Mouse (Mus musculus) hindbrain, embryonic 15.5 days (tissue): ENCODE data around the gene Cldn4. TPM values are rescaled to one million over a fixed set of nuclear protein-coding genes. Genes with fewer than 3 reads are reported as not detected.

Source experiments
- ATAC-seq: fragments of 200-750 bp; cut with Nextera tagmentation; 2 replicates; pipeline ENCODE4 v1.8.0; 2017; ENCODE audit warnings: low read depth, moderate number of reproducible peaks, moderate TSS enrichment; ENCODE audit not compliant: low FRiP score
- H3K27ac ChIP-seq: fragments of 300-500 bp; sonication (generic); replicated peaks from 2 replicates; pipeline ENCODE4 v1.5.1; 2015; ENCODE audit warnings: mild to moderate bottlenecking, inconsistent platforms
- H3K27me3 ChIP-seq: fragments of 300-500 bp; sonication (generic); 2 replicates; pipeline ENCODE4 v1.6.1; 2015; ENCODE audit warnings: control low read depth, inconsistent platforms
- H3K36me3 ChIP-seq: fragments of 300-500 bp; sonication (generic); 2 replicates; pipeline ENCODE4 v1.6.1; 2015; ENCODE audit warnings: control low read depth, inconsistent platforms
- H3K4me1 ChIP-seq: fragments of 300-500 bp; sonication (generic); replicated peaks from 2 replicates; pipeline ENCODE4 v1.6.1; 2015; ENCODE audit warnings: control low read depth, inconsistent platforms
- H3K4me2 ChIP-seq: fragments of 300-500 bp; sonication (generic); 2 replicates; pipeline ENCODE4 v1.6.1; 2015; ENCODE audit warnings: moderate library complexity, mild to moderate bottlenecking, inconsistent platforms
- H3K4me3 ChIP-seq: fragments of 300-500 bp; sonication (generic); 2 replicates; pipeline ENCODE4 v1.5.1; 2015; ENCODE audit warnings: mild to moderate bottlenecking, inconsistent platforms
- H3K9ac ChIP-seq: fragments of 300-500 bp; sonication (generic); 2 replicates; pipeline ENCODE4 v1.6.1; 2015; ENCODE audit warnings: inconsistent platforms
- H3K9me3 ChIP-seq: fragments of 300-500 bp; sonication (generic); 2 replicates; pipeline ENCODE4 v1.6.1; 2016; ENCODE audit warnings: control low read depth, inconsistent platforms
- WGBS: fragments of 180-500 bp; shearing (Covaris S2); methylation state at CpG from one replicate; pipeline ENCODE4 v1.1.7; 2015; 5-methylcytosine and 5-hydroxymethylcytosine counted together
- polyA plus RNA-seq: library from polyadenylated mRNA; unstranded; fragments of >200 nt; fragmentation: Nextera tagmentation; extraction: Ambion mirVana; gene quantifications from 2 replicates; pipeline ENCODE4 v1.2.1, GENCODE M21; 2015

The Cldn4 gene
- polyA plus RNA-seq, 1 experiment from 2014 or later: 0.10 TPM

DNA sequence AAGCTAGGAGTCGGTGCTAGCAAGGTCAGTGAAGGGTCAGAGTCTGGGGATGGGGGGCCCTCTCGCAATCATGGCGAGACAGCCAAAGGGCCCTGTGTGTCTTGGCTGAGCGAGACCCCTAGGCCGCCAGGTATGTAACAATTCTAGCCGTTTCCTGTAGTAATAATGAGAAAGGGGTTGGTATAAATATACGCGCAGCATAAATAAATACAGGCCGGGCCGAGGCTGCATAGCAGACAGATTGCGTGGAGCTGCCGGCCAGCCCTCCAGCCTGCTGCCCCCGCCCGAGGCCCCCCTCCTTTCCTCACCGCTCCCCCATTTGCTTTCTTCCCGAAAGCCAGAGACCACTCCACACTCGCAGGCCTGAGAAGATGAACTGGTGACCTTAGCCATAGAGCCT is 49.1 kb downstream of the Cldn4 start:
- no peak overlapping the region for H3K4me2 ChIP-seq

DNA sequence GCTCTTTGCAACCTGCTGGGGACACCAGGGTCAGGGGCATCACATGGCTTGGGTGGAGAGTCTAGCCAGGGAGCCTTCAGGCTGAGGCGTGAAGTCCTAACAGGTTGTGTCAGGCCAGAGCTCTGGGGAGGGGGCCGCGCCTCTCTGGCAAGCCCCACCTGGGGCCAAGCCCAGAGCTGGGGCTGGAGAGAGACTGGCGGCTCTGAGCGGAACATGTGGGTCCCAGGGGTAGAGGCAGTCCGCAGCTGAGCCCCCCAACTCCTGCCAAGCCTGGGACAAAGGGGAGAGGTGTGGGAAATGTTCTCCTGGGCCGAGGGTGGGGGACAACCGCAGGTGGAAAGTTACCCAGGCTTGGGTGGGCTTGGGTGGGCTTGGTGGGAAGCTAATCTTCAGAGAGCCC is 49.8 kb downstream of the Cldn4 start:
- Histone ChIP-seq H3K27me3 (no peaks in the 10 kb centered on the region), H3K36me3 (no peaks in the 10 kb centered on the region), H3K9me3 (no peaks in the 10 kb centered on the region), H3K9ac (no peak overlapping the region), H3K4me1 (peaks cover 7% of the 10 kb centered on the region), H3K27ac (no peak overlapping the region), H3K4me3 (no peak overlapping the region), H3K4me2 (no peak overlapping the region)
- WGBS: 71% methylated on average over 8 of the region's 8 CpGs
- no peak for ATAC-seq

More for the DNA sequence above, 49.1 kb downstream of the Cldn4 start:
- no peak overlapping the region for H3K27ac ChIP-seq
- no peak overlapping the region for H3K9ac ChIP-seq
- no peaks in the 10 kb centered on the region for H3K36me3 ChIP-seq
- no peaks in the 10 kb centered on the region for H3K9me3 ChIP-seq
- H3K4me3 ChIP-seq: no peak overlapping the region
- H3K27me3 ChIP-seq: no peaks in the 10 kb centered on the region
- 78% methylated on average over 17 of the region's 17 CpGs for WGBS
- peaks cover 7% of the 10 kb centered on the region for H3K4me1 ChIP-seq
- ATAC-seq: no peak

DNA sequence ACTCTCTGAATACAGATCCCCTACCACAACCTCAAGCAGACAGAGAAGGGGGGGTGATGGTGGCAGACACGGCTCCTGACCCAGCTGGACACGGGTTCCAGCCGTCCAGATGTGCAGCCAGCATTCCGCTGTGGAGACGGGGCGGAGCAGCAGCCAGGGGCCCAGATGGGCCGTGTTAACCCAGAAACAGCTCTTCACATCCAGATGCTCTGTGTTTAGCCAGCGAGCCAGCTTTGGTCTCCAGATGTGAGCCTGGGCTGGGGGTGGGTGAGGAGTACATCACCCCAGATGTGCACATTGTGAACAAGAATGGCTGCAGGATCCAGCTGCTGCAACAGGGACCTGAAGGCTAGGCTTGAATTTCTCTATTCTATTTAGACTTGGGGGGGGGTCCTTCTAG is 51.4 kb downstream of the Cldn4 start:
- no peak for ATAC-seq
- H3K36me3 ChIP-seq: no peaks in the 10 kb centered on the region
- no peak overlapping the region for H3K9ac ChIP-seq
- H3K4me3 ChIP-seq: no peak overlapping the region
- no peaks in the 10 kb centered on the region for H3K9me3 ChIP-seq
- 77% methylated on average over 8 of the region's 8 CpGs for WGBS
- no peak overlapping the region for H3K4me2 ChIP-seq
- no peak overlapping the region for H3K27ac ChIP-seq
- H3K27me3 ChIP-seq: no peaks in the 10 kb centered on the region
- H3K4me1 ChIP-seq: no peaks in the 10 kb centered on the region

Other genes starting within 250 kb of the Cldn4 start
- gene Eln, start 199.6 kb downstream of the Cldn4 start, polyA plus RNA-seq: 21.0 and 24.5 TPM in 2 replicates
- not detected in 2 replicates for gene Tmem270, start 40.2 kb downstream of the Cldn4 start, polyA plus RNA-seq
- gene Cldn13, start 31.4 kb downstream of the Cldn4 start, polyA plus RNA-seq: 0.23 TPM in 1 of 2 replicates, not detected in the other
- 6.5 and 6.8 TPM in 2 replicates for gene Mettl27, start 14.6 kb downstream of the Cldn4 start, polyA plus RNA-seq
- gene Cldn3, start 39.3 kb upstream of the Cldn4 start, polyA plus RNA-seq: 2.2 and 2.8 TPM in 2 replicates
- gene Abhd11, start 62.2 kb upstream of the Cldn4 start, polyA plus RNA-seq: 68.1 and 68.3 TPM in 2 replicates
- 127 and 145 TPM in 2 replicates for gene Stx1a, start 76.5 kb upstream of the Cldn4 start, polyA plus RNA-seq
- 41.1 and 42.9 TPM in 2 replicates for gene Dnajc30, start 117.3 kb upstream of the Cldn4 start, polyA plus RNA-seq
- 76.3 and 80.3 TPM in 2 replicates for gene Bud23, start 118.0 kb upstream of the Cldn4 start, polyA plus RNA-seq
- 37.3 and 43.0 TPM in 2 replicates for gene Vps37d, start 131.3 kb upstream of the Cldn4 start, polyA plus RNA-seq
- gene Mlxipl, start 143.0 kb upstream of the Cldn4 start, polyA plus RNA-seq: 0.97 and 1.6 TPM in 2 replicates
- gene Tbl2, start 202.7 kb upstream of the Cldn4 start, polyA plus RNA-seq: 13.9 and 16.0 TPM in 2 replicates
- gene Bcl7b, start 221.3 kb upstream of the Cldn4 start, polyA plus RNA-seq: 38.4 and 41.4 TPM in 2 replicates
- 26.6 and 28.9 TPM in 2 replicates for gene Baz1b, start 240.3 kb upstream of the Cldn4 start, polyA plus RNA-seq